Mouse (Mus musculus): ENCODE results near the gene Clec2i. TPM values are rescaled to one million over a fixed set of nuclear protein-coding genes. Genes with fewer than 3 reads are reported as not detected.
"Not testable (repeated sequence)": the region's sequence is repeated elsewhere in the genome, so short reads cannot be mapped to it uniquely, and the experiment has no call there.

The Clec2i gene
- not detected in 2 replicates for polyA plus RNA-seq (2014; fragmentation: Nextera tagmentation; extraction: Ambion mirVana)

- H3K4me2 ChIP-seq (ENCODE audit: low read length); H3K4me1 ChIP-seq (ENCODE audit: control insufficient read depth, insufficient read depth, low read length); H3K27ac ChIP-seq (replicated peaks; ENCODE audit: low read depth, low read length); H3K9ac ChIP-seq (replicated peaks; ENCODE audit: low read length); H3K36me3 ChIP-seq (ENCODE audit: control insufficient read depth, insufficient read depth, low read length); ATAC-seq (ENCODE audit: low FRiP score, low TSS enrichment); H3K9me3 ChIP-seq (ENCODE audit: control insufficient read depth, low read length); H3K27me3 ChIP-seq (ENCODE audit: control insufficient read depth, insufficient read depth, low read length); DNase-seq; H3K4me3 ChIP-seq (replicated peaks; ENCODE audit: low read depth, low read length): not testable (repeated sequence)
- WGBS, result 86% methylated on average over 6 of the region's 6 CpGs
These were observed at the start of gene Clec2i for GRCm38 (mm10) chr6:128887091-128887790. Gene Clec2i (plus strand): TSS chr6:128887588.

- H3K27ac ChIP-seq (replicated peaks; ENCODE audit: low read depth, low read length), result peak overlapping the region; percentile 75
- peak; percentile 93 for DNase-seq
- H3K9ac ChIP-seq (replicated peaks; ENCODE audit: low read length), result peak overlapping the region; percentile 78
- peaks cover 7% of the 10 kb centered on the region; the same call in 1 of the 2 replicates for H3K4me1 ChIP-seq (ENCODE audit: control insufficient read depth, insufficient read depth, low read length)
- H3K4me2 ChIP-seq (ENCODE audit: low read length), result peak overlapping the region; percentile 67
- no peaks in the 10 kb centered on the region for H3K27me3 ChIP-seq (ENCODE audit: control insufficient read depth, insufficient read depth, low read length)
- peak overlapping the region; percentile 80 for H3K4me3 ChIP-seq (replicated peaks; ENCODE audit: low read depth, low read length)
- under 1% methylated on average over 49 of the region's 49 CpGs for WGBS
- ATAC-seq (ENCODE audit: low FRiP score, low TSS enrichment), result peak; percentile 59
- no peaks in the 10 kb centered on the region for H3K36me3 ChIP-seq (ENCODE audit: control insufficient read depth, insufficient read depth, low read length)
- H3K9me3 ChIP-seq (ENCODE audit: control insufficient read depth, low read length), result no peaks in the 10 kb centered on the region
These were observed 48.8 kb upstream of the Clec2i start for GRCm38 (mm10) chr6:128838342-128839265.

DNA sequence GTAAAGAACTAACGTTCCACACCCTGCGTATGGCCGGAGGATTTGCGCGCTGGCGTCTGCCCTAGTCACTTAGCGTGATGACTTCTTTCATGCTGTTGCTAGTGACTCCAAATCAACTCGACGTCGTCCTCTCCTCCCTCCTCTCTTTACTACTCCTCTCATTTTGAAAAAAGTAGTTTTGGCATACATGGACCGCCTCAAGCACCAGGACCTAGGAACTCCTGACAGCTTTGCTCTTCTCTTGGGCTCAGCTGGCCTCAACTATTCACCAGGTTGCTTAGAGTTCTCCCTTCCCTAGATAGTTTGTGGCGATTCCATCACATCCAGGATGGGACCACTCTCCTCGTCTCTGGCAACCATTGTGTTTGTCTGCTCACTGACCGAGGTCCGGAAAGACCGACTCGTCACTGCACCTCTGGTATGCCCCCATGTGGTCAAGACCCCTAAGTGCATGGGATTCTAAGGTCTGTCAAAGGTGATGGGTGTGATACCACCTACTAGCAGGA lies 48.1 kb upstream of the Clec2i start:
- Histone ChIP-seq H3K27me3 (ENCODE audit: control insufficient read depth, insufficient read depth, low read length) (no peaks in the 10 kb centered on the region), H3K27ac (replicated peaks; ENCODE audit: low read depth, low read length) (peak overlapping the region; percentile 67), H3K4me2 (ENCODE audit: low read length) (peak overlapping the region; percentile 67), H3K9ac (replicated peaks; ENCODE audit: low read length) (peak overlapping the region; percentile 42; the same call in 1 of the 2 replicates), H3K4me1 (ENCODE audit: control insufficient read depth, insufficient read depth, low read length) (peaks cover 11% of the 10 kb centered on the region; the same call in 1 of the 2 replicates), H3K36me3 (ENCODE audit: control insufficient read depth, insufficient read depth, low read length) (no peaks in the 10 kb centered on the region), H3K4me3 (replicated peaks; ENCODE audit: low read depth, low read length) (peak overlapping the region; percentile 80), H3K9me3 (ENCODE audit: control insufficient read depth, low read length) (no peaks in the 10 kb centered on the region)
- ATAC-seq (ENCODE audit: low FRiP score, low TSS enrichment) (peak; percentile 7), DNase-seq (peak; percentile 83)
- under 1% methylated on average over 17 of the region's 17 CpGs for WGBS

GRCm38 (mm10) chr6:128839921-128840320 lies 47.5 kb upstream of the Clec2i start:
- no peak for DNase-seq
- WGBS, result 64% methylated on average over 7 of the region's 7 CpGs
- H3K27ac ChIP-seq (replicated peaks; ENCODE audit: low read depth, low read length), result no peak overlapping the region
- no peak for ATAC-seq (ENCODE audit: low FRiP score, low TSS enrichment)
- H3K4me1 ChIP-seq (ENCODE audit: control insufficient read depth, insufficient read depth, low read length), result peaks cover 13% of the 10 kb centered on the region; the same call in 1 of the 2 replicates
- H3K27me3 ChIP-seq (ENCODE audit: control insufficient read depth, insufficient read depth, low read length), result no peaks in the 10 kb centered on the region
- H3K9me3 ChIP-seq (ENCODE audit: control insufficient read depth, low read length), result no peaks in the 10 kb centered on the region
- H3K9ac ChIP-seq (replicated peaks; ENCODE audit: low read length), result no peak overlapping the region
- H3K4me3 ChIP-seq (replicated peaks; ENCODE audit: low read depth, low read length), result peak overlapping the region; percentile 80
- no peaks in the 10 kb centered on the region for H3K36me3 ChIP-seq (ENCODE audit: control insufficient read depth, insufficient read depth, low read length)
- peak overlapping the region; percentile 67 for H3K4me2 ChIP-seq (ENCODE audit: low read length)

DNA sequence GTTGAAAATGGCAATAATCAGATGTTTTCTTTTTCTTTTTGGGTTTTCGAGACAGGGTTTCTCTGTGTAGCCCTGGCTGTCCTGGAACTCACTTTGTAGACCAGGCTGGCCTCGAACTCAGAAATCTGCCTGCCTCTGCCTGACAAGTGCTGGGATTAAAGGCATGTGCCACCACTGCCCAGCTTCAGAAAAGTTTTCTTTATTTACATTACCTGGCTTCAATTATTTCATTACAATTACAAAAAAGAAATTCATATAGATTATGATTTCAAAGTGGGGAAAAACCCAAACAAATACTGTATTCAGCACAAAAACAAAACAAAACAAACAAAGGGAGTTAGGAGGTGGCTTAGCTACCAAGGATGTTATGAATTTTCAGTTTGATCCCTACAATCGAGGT lies 46.7 kb upstream of the Clec2i start:
- peaks cover 13% of the 10 kb centered on the region; the same call in 1 of the 2 replicates for H3K4me1 ChIP-seq (ENCODE audit: control insufficient read depth, insufficient read depth, low read length)
- 90% methylated on average over 3 of the region's 3 CpGs for WGBS

GRCm38 (mm10) chr6:128841327-128842089 lies 45.9 kb upstream of the Clec2i start:
- H3K9me3 ChIP-seq (ENCODE audit: control insufficient read depth, low read length), result no peaks in the 10 kb centered on the region
- ATAC-seq (ENCODE audit: low FRiP score, low TSS enrichment) (no peak), DNase-seq (no peak)
- H3K4me1 ChIP-seq (ENCODE audit: control insufficient read depth, insufficient read depth, low read length), result peaks cover 13% of the 10 kb centered on the region; the same call in 1 of the 2 replicates
- H3K27me3 ChIP-seq (ENCODE audit: control insufficient read depth, insufficient read depth, low read length), result no peaks in the 10 kb centered on the region
- peak overlapping the region; percentile 68 for H3K4me3 ChIP-seq (replicated peaks; ENCODE audit: low read depth, low read length)
- H3K36me3 ChIP-seq (ENCODE audit: control insufficient read depth, insufficient read depth, low read length), result no peaks in the 10 kb centered on the region
- peak overlapping the region; percentile 69 for H3K4me2 ChIP-seq (ENCODE audit: low read length)
- 45% methylated on average over 4 of the region's 4 CpGs for whole genome bisulfite sequencing
- H3K9ac ChIP-seq (replicated peaks; ENCODE audit: low read length), result no peak overlapping the region; the same call in 1 of the 2 replicates
- H3K27ac ChIP-seq (replicated peaks; ENCODE audit: low read depth, low read length), result no peak overlapping the region

More for the DNA sequence above, 46.7 kb upstream of the Clec2i start:
- ATAC-seq (ENCODE audit: low FRiP score, low TSS enrichment); H3K4me2 ChIP-seq (ENCODE audit: low read length); H3K27me3 ChIP-seq (ENCODE audit: control insufficient read depth, insufficient read depth, low read length); H3K36me3 ChIP-seq (ENCODE audit: control insufficient read depth, insufficient read depth, low read length); H3K9me3 ChIP-seq (ENCODE audit: control insufficient read depth, low read length); DNase-seq; H3K27ac ChIP-seq (replicated peaks; ENCODE audit: low read depth, low read length); H3K9ac ChIP-seq (replicated peaks; ENCODE audit: low read length); H3K4me3 ChIP-seq (replicated peaks; ENCODE audit: low read depth, low read length): not testable (repeated sequence)

GRCm38 (mm10) chr6:128842356-128842944 lies 44.9 kb upstream of the Clec2i start:
- DNase-seq, result no peak
- Histone ChIP-seq H3K27me3 (ENCODE audit: control insufficient read depth, insufficient read depth, low read length) (no peaks in the 10 kb centered on the region), H3K9me3 (ENCODE audit: control insufficient read depth, low read length) (no peaks in the 10 kb centered on the region), H3K9ac (replicated peaks; ENCODE audit: low read length) (peak overlapping the region; percentile 61), H3K4me1 (ENCODE audit: control insufficient read depth, insufficient read depth, low read length) (peaks cover 13% of the 10 kb centered on the region; the same call in 1 of the 2 replicates), H3K4me2 (ENCODE audit: low read length) (peak overlapping the region; percentile 69), H3K36me3 (ENCODE audit: control insufficient read depth, insufficient read depth, low read length) (no peaks in the 10 kb centered on the region), H3K4me3 (replicated peaks; ENCODE audit: low read depth, low read length) (peak overlapping the region; percentile 68), H3K27ac (replicated peaks; ENCODE audit: low read depth, low read length) (peak overlapping the region; percentile 85)
- ATAC-seq (ENCODE audit: low FRiP score, low TSS enrichment), result no peak
- under 1% methylated on average over 20 of the region's 20 CpGs for WGBS
